Mouse (Mus musculus): ENCODE data around the gene AL607142.1. TPM values are rescaled to one million over a fixed set of nuclear protein-coding genes. Genes with fewer than 3 reads are reported as not detected.
A peak's percentile ranks its signal among the peaks of the same experiment; 100 is the strongest.

The AL607142.1 gene
- total RNA-seq, 2 experiments from 2014 or later, result not detected

DNA sequence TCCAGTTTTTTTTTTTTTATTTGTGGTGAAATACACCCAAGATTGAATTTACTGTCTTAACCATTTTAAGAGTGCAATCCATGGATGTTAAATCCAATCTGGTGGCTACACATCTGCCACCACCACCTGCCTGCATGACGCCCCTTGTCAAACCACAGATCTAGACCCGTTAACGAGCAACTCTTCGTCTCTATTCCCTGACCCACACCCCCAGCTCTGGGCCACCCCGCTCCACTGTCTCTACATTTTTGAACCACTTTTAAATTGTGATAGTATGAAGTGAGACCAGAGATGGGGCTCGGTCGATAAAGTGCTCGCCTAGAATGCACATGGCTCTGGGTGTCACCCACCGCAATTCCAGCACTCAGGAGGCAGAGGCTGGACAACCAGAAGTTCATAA is 8.3 kb upstream of the AL607142.1 start:
- no peak for DNase-seq (ENCODE audit: low spot score)

DNA sequence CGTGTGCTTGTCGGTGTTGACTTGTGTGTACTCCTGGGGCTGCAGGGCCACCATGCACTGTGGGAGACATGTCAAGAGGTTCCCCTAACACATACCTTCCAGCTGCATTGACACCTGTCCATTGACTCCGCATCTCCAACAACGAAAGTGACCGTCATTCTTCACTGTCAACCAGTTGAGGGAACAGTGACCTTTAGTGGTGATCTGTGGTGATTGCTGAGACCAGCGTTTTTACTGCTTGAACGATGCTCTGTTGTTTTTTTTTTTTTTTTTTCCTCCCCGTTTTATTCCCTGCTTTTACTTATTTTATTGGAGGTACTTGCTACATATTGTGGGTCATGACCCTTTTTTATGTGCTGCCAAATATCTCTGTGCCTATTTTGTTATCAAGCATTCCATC is 7.3 kb upstream of the AL607142.1 start:
- DNase-seq (ENCODE audit: low spot score), result no peak

GRCm38 (mm10) chr4:120058157-120058556 is 6.6 kb upstream of the AL607142.1 start:
- DNase-seq (ENCODE audit: low spot score), result no peak

DNA sequence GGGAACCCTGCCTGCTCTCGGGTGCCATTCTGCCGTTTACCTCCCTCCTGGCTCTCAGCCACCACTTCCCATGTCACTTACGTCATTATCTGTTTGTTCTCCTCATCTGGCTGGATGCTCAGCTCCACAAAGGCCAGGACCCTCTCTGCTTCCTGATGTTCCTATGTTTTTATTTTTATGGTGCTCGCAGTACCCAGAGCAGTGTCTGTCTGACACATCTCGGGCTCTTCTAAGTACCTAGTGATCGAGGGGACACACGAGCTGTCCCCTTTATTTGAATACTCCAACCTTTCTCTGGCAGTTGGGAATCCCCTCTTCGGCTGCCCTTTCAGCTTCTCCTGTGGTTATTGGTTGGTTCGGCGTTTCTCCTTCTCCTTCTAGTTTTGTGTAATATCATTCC is 6.0 kb upstream of the AL607142.1 start:
- no peak for DNase-seq (ENCODE audit: low spot score)

DNA sequence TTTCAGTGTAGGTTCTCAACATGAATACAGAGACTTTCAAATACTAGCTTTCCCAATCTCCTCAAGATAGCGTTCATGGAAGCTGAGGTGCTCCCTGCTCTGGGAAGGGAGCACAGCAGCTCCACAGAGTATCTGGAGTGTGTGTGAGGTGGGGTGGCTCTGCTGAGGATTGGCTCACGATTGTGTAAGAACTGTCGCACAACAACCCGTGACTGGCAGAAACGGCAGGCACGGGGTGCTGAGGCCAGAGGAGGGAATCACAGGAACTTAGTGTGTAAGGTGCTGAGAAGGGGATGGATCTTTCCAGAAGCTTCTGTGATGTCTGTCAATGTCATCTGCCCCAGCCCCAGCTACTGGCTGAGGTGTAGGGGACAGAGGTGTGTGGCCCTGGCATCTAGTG is 3.1 kb upstream of the AL607142.1 start:
- DNase-seq (ENCODE audit: low spot score), result no peak

- no peak for DNase-seq (ENCODE audit: low spot score)
Observed at GRCm38 (mm10) chr4:120062198-120062597, 2.6 kb upstream of the AL607142.1 start.

GRCm38 (mm10) chr4:120062754-120063153 is 2.0 kb upstream of the AL607142.1 start:
- DNase-seq (ENCODE audit: low spot score), result no peak

DNA sequence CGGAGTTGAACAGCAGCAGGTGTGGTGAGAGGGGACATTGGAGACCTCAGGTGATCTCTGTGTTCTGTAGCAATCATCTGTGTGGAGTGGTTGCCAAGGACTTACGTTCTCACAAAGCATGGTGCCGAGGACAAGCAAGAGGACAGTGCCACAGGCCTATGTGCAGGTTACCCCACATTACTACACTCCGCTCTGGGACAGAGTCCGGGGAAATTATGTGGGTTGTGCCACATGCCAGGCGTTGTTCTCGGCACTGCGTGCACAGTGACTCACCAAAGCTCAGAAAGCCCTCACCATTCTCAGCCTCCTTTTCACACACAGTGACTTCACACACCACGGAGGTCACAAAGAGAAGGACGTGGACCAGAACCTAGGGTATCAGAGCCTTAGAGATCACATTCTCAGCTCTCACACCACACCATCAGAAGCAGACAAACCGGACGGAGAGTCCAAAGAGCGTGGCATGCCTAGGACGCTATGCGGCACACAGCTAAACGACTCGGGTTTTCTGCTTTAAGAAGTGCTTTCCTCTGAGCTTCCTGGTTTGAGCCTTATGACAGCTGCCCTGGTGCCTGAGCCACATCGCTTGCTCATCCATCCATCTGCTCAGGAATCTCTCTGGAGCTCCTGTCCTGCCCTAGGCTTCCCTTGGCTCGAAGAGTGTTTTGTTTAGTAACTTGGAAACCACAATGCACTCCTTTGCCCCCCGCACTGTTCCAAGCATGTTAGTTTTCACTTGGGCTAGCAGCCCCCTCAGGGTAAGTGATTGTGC is 1.3 kb upstream of the AL607142.1 start:
- no peak for DNase-seq (ENCODE audit: low spot score)

DNA sequence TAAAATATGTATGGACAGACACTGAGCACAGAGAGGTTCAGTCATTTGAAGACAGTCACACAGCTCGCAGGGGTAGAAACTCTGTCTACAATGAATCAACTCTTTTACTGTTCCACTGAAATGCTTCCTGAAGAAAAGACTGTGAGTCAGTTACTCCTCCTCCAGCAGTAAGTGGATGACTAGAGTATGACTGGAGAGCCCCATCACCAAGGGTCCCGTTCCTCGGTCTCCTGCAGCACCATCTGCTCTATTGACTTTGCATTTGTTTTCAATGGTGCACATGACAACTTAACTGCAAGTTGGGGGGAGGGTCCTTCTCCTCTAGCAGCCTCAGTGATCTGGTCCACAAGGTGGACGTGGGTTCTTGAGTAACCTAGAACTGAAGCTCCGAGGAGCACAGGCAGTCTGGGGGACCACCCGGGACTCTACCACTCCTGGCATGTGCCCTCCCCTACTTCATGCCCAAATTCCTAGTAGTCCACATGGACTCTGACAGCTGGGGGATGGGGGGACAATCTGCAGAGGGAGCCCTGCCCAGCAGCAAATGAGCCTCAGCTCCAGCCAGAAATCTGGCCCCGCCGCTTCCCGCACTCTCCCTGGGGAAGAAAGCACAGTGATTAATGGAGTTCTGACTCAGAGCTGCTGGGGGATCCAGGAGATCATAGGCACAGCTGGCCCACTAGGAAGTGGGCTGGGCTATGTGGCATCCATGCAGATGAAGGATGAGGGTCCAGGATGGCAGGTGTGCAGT is 2.2 kb downstream of the AL607142.1 start:
- DNase-seq (ENCODE audit: low spot score), result no peak

DNA sequence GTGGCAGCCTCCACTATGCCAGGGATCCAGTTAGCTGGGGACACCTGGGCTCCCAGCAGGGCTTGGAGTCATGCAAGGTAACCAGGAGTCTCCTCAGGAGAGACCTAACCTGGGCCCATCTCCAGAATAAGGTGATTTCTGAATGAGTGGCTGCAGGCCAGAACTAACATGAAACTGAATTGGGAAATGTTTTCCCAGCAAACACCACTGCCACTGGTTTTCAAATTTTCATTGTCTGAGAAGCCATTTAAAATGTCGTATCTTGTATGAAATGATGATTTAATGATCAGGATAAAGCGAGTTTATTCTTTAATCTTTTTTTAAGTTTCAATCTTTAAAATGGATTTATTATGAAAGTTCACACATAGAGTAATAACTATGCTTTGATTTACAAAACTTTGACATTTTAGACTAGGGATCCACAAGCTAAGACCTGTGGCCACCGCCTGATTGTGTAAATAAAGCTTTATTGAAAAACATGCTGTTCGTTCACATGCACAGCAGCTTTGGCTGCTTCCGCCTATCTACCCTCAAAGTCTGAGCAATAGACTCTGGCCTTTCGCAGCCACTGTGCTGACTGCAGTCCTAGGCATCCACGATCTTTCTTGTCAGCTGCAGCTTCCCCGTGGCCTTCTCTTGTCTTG is 2.9 kb downstream of the AL607142.1 start:
- DNase-seq (ENCODE audit: low spot score), result no peak

DNA sequence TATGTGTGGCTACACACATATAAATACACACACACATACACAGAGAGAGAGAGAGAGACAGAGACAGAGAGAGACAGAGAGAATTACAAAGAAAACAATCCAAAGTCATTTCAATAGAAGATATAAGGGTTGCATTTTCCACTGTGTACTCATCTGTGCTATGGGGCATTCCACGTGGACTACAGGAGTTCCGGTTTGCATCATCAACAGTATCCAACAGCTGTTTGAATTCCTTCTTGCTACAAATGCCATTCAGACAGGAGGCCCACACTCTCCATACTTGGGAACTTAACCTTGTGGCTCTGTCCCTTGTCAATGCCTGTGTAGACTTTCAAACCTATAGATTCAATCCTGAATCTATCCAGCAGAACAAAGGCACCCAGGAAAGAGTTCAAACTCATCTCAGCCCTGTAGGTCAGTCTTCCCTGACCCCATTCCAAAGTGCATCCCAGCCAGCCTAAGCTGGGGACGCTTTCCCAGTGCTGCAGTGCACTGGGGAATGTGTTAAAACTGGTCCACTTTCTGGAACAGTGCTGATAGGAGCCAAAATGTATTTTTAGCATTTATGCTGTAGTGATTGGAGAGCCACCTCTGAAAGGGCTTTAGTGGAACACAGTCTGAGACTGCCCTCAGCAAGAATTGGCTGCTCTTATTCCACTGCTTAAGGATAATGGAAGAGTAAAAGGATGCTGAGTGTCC is 4.2 kb downstream of the AL607142.1 start:
- no peak for DNase-seq (ENCODE audit: low spot score)

GRCm38 (mm10) chr4:120069582-120069980 is 4.8 kb downstream of the AL607142.1 start:
- DNase-seq (ENCODE audit: low spot score), result no peak

DNA sequence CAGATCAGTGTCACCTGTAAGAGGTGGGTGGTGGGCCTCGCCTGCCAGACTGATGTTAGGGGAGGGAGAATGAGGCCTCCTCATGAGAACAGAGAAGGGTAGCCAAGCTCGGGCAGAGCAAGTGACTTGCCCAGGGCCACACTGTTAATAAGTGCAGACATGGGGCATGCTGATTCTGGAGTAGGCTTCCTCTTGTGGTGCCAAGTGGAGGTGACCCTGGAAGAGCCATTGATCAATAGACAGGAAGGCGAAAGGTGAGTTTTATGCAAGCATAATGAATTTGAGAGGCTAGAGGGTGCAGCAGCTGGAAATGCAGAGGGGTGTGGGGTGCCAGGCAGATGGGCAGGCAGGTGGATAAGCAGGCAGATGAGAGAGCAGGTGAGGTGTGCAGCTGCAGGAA is 6.6 kb downstream of the AL607142.1 start:
- DNase-seq (ENCODE audit: low spot score), result no peak

- DNase-seq (ENCODE audit: low spot score), result peak; percentile 15
Observed at GRCm38 (mm10) chr4:120071842-120072507, 7.2 kb downstream of the AL607142.1 start.

DNA sequence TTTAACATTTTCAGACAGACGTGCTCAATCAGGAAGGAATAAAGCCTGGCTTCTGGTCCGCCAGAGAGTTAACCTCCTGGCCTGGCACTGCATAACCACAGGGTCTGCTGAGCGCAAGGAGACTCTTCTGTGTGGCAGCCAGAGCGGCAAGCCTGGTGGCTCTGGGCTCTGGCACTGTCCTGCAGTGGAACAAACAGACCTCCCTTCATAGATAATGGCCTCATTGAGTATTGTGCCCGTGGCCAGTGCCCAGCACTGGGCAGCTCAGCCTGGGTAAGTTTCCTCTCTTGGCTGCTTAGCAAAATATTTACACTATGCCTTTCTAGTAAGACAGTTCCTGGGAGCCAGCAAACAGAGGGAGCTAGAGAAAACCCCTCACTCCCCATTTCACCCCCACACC is 9.3 kb downstream of the AL607142.1 start:
- DNase-seq (ENCODE audit: low spot score), result no peak

DNA sequence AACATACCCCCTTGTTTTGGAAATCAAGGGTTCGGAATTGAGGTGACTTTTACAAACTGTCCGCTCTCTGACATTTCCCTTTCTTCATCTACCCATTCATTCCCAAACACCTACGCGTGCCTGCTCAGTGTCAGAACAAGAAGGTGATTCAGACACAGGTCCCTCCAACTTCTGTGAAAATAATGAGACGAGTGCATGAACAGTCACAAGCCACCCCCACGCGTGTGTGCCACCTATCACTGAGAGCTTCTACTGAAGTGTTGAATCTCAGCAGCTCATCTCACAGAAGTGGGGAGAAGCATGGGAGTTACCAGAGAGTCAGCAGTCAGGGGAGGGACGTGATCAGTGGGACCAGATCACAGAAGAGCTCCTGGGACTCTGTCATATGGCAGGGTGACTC is 12.5 kb downstream of the AL607142.1 start:
- DNase-seq (ENCODE audit: low spot score), result no peak

GRCm38 (mm10) chr4:120082527-120082926 is 17.7 kb downstream of the AL607142.1 start:
- DNase-seq (ENCODE audit: low spot score), result no peak

- peak; percentile 46 for DNase-seq (ENCODE audit: low spot score)
Observed at GRCm38 (mm10) chr4:120083700-120084099, 18.9 kb downstream of the AL607142.1 start.

DNA sequence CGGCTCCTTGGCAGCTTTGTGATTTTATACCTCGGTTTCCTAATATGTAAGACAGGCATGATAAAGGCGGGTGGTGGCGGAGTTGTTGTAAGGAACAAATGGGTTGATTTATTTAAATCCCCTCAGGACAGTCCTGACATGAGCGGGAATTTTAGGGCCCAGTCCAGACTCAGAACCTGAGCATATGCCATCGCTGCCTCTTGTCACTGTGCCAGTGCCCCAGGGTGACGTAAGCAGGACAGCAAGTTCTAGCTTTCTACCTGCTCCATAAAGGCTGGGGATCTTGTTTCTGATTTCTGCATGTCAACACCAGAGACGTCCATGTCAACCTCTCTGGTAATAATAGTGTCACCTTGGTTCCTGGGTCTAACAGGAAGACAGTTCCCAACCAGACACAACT is 24.7 kb downstream of the AL607142.1 start:
- DNase-seq (ENCODE audit: low spot score), result no peak

- peak; percentile 80 for DNase-seq (ENCODE audit: low spot score)
Observed at GRCm38 (mm10) chr4:120091997-120092783, 27.4 kb downstream of the AL607142.1 start.

All from gastrocnemius, adult 18-20 months (tissue).